Mouse (Mus musculus) G1E (cell line): ENCODE data around the gene Plcd3.

Source experiments
- CTCF ChIP-seq: IDR thresholded peaks from 2 replicates; pipeline ENCODE4 v1.5.1; 2012; ENCODE audit warnings: low read depth, low read length, inconsistent platforms, mixed read lengths
- POLR2AphosphoS5 ChIP-seq: IDR thresholded peaks from 2 replicates; pipeline ENCODE4 v1.6.1; 2012; ENCODE audit warnings: low read depth, low read length, inconsistent platforms; ENCODE audit not compliant: insufficient replicate concordance

DNA sequence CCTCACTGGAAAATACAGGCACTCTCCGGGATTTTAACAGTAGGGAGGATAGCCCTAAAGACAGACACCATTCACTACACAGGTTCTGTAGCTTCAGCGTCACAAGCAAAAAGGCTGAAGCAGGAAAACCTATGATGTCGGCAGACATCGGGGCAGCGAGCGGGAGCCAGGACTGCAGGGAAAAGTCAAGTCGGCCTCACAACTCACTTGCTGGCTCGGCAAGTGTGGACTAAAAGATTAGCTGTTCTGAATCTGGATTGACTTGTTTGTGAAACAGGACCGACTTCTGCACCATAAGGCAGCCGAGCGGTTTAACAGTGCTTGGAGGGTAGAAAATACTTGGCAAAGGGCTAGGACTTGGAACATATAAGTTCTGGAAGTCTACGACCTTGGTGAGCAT, 11.5 kb upstream of the Plcd3 start:
- TF ChIP-seq CTCF (no peak), POLR2AphosphoS5 (no peak)
